Mouse (Mus musculus) mouse embryonic stem cell (cell line): Measurements from ENCODE around the gene Klrk1.
"Not testable (repeated sequence)": the region's sequence is repeated elsewhere in the genome, so short reads cannot be mapped to it uniquely, and the experiment has no call there.

Source experiments
- in situ Hi-C, 2 experiments: fragments of 300-500 bp; cut with MboI; formaldehyde crosslinking; loops; 1 replicate in 1 of 2; 3 replicates in 1 of 2; pipeline ENCODE4 v1.14.3; 2019 to 2020; ENCODE audit warnings: low sequenced_read_pairs in 2 of 2, low pct_unique_long_range_greater_than_20kb in 1 of 2, mixed read lengths in 1 of 2; ENCODE audit not compliant: unreplicated experiment in 1 of 2

Klrk1 gene

DNA sequence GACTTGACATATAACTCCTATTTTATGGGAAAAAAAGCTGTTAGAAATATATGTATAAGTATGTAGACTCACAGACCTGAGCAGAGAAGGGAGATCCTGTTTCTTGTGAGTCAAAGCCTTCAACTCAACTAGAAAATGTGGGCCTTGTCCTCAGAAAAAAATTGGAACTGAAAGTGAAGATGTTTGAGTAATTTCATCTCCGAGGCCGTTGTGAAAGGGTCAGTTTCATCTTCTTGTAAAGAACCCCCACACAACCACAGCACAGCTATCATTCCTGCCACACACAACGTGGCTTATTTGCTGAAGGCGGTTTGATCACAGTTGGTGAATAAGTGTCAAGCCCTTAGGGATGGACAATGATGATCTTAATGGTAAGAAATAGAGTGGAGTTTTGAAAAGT, at the start of gene Klrk1:
Gene Klrk1, minus strand, starts transcription at position 130 of the 400 bp plus-strand sequence.
- in situ Hi-C loops = no loop called here

DNA sequence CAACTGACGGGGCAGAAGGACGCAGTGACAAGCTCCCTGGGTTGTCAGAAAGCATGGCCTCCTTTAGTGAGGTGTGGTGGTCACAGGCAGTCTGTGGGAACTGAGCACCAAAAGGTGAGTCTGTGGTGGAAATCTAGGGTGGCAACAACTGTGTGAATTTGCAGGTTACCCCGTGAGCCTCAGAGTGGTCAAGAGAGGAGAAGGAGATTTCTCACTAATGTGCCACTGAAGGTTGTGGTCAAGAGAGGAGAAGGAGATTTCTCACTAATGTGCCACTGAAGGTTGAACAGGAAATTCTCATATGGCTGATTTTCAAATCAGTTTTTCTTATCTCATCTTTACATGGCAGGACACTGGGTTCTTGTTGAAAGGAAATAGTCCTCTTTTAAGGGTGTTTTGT, 37.6 kb upstream of the Klrk1 start:
- in situ Hi-C loops = not testable (repeated sequence)

- in situ Hi-C loops = not testable (repeated sequence)
Observed at GRCm38 (mm10) chr6:129660589-129660988, 36.9 kb upstream of the Klrk1 start, which contains the start of gene Klrc2. Klrc2 (minus strand) TSS chr6:129660689.

DNA sequence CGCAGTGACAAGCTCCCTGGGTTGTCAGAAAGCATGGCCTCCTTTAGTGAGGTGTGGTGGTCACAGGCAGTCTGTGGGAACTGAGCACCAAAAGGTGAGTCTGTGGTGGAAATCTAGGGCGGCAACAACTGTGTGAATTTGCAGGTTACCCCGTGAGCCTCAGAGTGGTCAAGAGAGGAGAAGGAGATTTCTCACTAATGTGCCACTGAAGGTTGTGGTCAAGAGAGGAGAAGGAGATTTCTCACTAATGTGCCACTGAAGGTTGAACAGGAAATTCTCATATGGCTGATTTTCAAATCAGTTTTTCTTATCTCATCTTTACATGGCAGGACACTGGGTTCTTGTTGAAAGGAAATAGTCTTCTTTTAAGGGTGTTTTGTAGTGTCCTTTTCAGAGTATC, 20.4 kb upstream of the Klrk1 start:
- in situ Hi-C loops = not testable (repeated sequence)

DNA sequence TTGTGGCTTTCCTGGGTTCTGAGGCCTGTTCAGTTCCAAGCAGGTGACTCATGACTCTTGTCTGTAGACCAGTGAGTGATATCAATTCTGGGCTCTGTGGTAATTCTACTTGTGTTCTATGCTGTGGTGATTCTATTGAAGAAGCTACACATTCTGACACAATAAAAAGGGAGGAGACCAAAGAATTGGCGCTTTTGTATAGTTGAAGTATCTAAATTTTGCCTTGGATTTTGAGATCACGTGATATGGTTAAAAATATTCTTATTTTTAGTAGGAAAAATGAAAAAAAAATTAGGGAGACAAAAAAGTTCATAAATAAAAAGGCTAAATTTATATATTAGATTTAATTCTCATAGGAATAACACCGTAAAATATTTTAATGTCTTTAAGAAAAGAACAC, 19.6 kb upstream of the Klrk1 start, which contains the start of gene Klrc3:
Gene Klrc3, minus strand, starts transcription at position 101 of the 400 bp plus-strand sequence.
- in situ Hi-C loops = not testable (repeated sequence)

- in situ Hi-C loops = not testable (repeated sequence)
Observed at GRCm38 (mm10) chr6:129631046-129631445, 7.4 kb upstream of the Klrk1 start.

DNA sequence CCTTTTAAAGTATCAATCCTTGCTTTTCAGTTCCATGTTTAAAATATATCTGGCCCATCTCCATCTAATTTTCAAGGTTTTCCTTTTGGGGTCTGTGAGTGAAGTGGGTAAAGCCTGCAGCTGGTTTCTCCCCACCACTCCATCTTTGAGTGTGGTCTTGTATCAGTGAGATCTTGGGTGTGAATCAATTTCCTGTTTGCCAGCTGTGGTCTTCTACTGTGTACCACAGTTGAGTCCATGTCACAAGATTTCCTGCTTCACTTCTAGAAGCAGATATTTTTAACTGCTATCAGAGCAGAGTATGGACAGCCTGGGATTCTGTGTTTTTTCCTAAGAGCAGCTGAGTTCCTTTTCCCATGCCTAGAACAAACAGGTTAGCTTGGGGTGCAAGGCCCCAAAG, 15.3 kb downstream of the Klrk1 start:
- in situ Hi-C loops = no loop called here

DNA sequence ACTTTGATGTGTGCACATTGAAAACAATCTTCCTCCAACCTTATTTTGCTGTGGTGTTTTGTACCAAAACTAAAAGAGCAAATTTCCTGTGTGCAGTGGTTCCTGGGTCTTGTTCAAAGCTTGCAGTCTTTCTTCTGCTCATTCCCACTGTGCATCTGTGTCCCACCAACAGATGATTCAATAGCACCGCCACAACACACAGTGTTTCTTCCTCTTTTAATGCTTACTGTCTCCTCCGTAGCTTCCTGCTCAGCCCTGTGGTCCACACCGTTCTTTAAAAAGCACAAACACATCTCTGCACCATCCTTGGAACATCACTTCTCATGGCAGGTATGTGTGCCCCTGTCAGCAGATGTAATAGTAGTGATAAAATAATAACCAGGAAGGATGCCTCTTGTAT, 32.2 kb downstream of the Klrk1 start, which contains the start of gene Klrd1:
Gene Klrd1, plus strand, starts transcription at position 275 of the 400 bp plus-strand sequence.
- in situ Hi-C loops = no loop called here

- in situ Hi-C loops = no loop called here
Observed at GRCm38 (mm10) chr6:129583014-129583413, 40.6 kb downstream of the Klrk1 start.

- in situ Hi-C loops = no loop called here
Observed at GRCm38 (mm10) chr6:129581896-129582295, 41.8 kb downstream of the Klrk1 start.

GRCm38 (mm10) chr6:129581274-129581673, 42.4 kb downstream of the Klrk1 start:
- in situ Hi-C loops = no loop called here

DNA sequence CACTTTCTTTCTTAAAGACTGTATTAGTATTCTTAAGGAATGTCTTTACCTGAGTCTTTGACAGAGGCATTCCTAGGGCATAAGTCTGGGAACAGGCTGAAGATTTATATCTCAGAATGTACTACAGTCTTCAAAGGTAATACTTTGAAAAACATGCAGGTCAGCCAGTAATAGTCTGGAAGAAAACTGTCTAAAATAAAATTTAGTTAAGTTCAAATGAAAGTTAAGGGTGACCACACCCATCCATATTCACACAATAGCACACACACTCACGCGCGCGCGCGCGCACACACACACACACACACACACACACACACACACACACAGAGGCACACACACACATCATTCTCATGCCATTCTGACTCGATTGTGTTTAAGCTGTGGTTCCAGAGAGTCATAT, 46.1 kb downstream of the Klrk1 start, which contains the start of gene Klre1:
Gene Klre1, plus strand, starts transcription at position 301 of the 400 bp plus-strand sequence.
- in situ Hi-C loops = no loop called here

GRCm38 (mm10) chr6:129575315-129575714, 48.3 kb downstream of the Klrk1 start:
- in situ Hi-C loops = no loop called here

DNA sequence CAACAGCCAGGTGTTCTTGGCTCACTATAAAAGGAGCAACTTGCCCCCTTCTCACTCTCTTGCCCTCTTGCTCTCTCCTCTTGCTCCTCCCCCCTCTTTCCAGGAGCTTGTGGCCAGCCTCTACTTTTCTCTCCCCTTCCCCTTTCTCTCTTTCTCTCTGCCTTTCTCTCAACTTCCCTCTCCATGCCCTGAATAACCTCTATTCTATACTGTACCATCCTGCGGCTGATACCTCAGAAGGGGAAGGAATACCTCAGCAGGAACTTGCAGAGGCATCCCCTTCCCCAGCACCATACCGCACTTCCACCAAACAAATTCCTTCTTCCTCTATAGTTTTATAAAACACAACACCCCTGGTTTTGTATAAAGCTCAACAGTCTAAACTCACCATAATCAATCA, 58.4 kb downstream of the Klrk1 start:
- in situ Hi-C loops = no loop called here
